Mouse (Mus musculus) intestine, embryonic 14.5 days (tissue): ENCODE measurements around the gene Abcc4. TPM values are rescaled to one million over a fixed set of nuclear protein-coding genes. Genes with fewer than 3 reads are reported as not detected.
A peak's percentile ranks its signal among the peaks of the same experiment; 100 is the strongest.

ENCODE experiments used
- ATAC-seq: fragments of 200-750 bp; cut with Nextera tagmentation; replicated peaks from 2 replicates; pipeline ENCODE4 v1.8.0; 2017; ENCODE audit warnings: low read depth, moderate number of reproducible peaks, moderate TSS enrichment, moderate library complexity; ENCODE audit not compliant: low FRiP score, low TSS enrichment
- DNase-seq: peaks from one replicate; pipeline ENCODE4 v3.0.0-alpha.2; 2018; ENCODE audit warnings: low spot score
- H3K27ac ChIP-seq: fragments of 300-500 bp; sonication (generic); 2 replicates; pipeline ENCODE4 v1.5.1; 2014; ENCODE audit warnings: low read depth, mild to moderate bottlenecking, control low read depth
- H3K27me3 ChIP-seq: fragments of 300-500 bp; sonication (generic); replicated peaks from 2 replicates; pipeline ENCODE4 v1.6.1; 2014; ENCODE audit warnings: low read length, control low read depth; ENCODE audit not compliant: control insufficient read depth, insufficient read depth
- H3K36me3 ChIP-seq: fragments of 300-500 bp; sonication (generic); 2 replicates; pipeline ENCODE4 v1.6.1; 2014; ENCODE audit warnings: low read length, control low read depth; ENCODE audit not compliant: control insufficient read depth, insufficient read depth
- H3K4me1 ChIP-seq: fragments of 300-500 bp; sonication (generic); replicated peaks from 2 replicates; pipeline ENCODE4 v1.6.1; 2014; ENCODE audit warnings: low read length, control low read depth, mixed read lengths; ENCODE audit not compliant: control insufficient read depth, insufficient read depth
- H3K4me2 ChIP-seq: fragments of 300-500 bp; sonication (generic); 2 replicates; pipeline ENCODE4 v1.6.1; 2014; ENCODE audit warnings: low read length
- H3K4me3 ChIP-seq: fragments of 300-500 bp; sonication (generic); 2 replicates; pipeline ENCODE4 v1.5.1; 2014; ENCODE audit warnings: low read depth, low read length, control low read depth, mixed read lengths
- H3K9ac ChIP-seq: fragments of 300-500 bp; sonication (generic); 2 replicates; pipeline ENCODE4 v1.6.1; 2014; ENCODE audit warnings: mild to moderate bottlenecking, low read length
- H3K9me3 ChIP-seq: fragments of 300-500 bp; sonication (generic); 2 replicates; pipeline ENCODE4 v1.6.1; 2016; ENCODE audit warnings: low read length, control low read depth; ENCODE audit not compliant: control insufficient read depth
- WGBS: fragments of 180-500 bp; shearing (Covaris S2); extraction: QIAGEN DNeasy Blood & Tissue Kit; methylation state at CpG from one replicate; pipeline ENCODE4 v1.1.7; 2014; 5-methylcytosine and 5-hydroxymethylcytosine counted together
- polyA plus RNA-seq: library from polyadenylated mRNA; unstranded; fragments of >200 nt; fragmentation: Nextera tagmentation; extraction: Ambion mirVana; gene quantifications from 2 replicates; pipeline ENCODE4 v1.2.1, GENCODE M21; 2014

The Abcc4 gene
- polyA plus RNA-seq, 1 experiment from 2014 or later = 4.4 TPM

- no peak for DNase-seq
- H3K36me3 ChIP-seq = no peaks in the 10 kb centered on the region
- H3K4me1 ChIP-seq = 0 out of 2 replicates have a peak, but pooled peaks cover 6% of the 10 kb centered on the region
Measured at GRCm38 (mm10) chr14:118691910-118692309, 14.1 kb downstream of the Abcc4 start.

DNA sequence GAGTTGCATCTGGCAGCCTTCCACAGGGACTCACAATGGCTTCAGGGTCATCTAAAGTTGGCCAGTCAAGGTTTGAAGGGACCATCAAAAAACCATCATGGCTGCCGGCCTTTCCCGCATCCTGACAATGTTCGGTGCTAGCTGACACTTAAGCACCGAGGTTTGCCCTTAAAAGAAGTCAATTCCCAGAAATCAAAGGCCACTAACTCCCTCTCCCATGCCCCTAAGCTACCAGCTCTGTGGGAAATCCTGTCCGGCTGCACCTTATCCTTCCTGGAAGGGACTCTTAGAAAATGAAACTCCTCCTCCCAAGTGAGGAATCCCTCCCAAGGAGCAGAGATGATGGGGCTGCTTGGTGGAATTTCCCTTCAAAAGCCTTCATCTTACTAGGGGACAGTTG is 14.6 kb downstream of the Abcc4 start:
- no peak overlapping the region for H3K4me3 ChIP-seq
- no peak overlapping the region for H3K4me2 ChIP-seq
- DNase-seq = no peak
- no peaks in the 10 kb centered on the region for H3K27me3 ChIP-seq
- no peak overlapping the region for H3K9ac ChIP-seq
- WGBS = 83% methylated on average over 5 of the region's 5 CpGs
- no peak overlapping the region for H3K27ac ChIP-seq
- 0 out of 2 replicates have a peak, but pooled peaks cover 6% of the 10 kb centered on the region for H3K4me1 ChIP-seq
- H3K9me3 ChIP-seq = no peaks in the 10 kb centered on the region
- ATAC-seq = no peak
- H3K36me3 ChIP-seq = no peaks in the 10 kb centered on the region

More at GRCm38 (mm10) chr14:118691910-118692309, 14.1 kb downstream of the Abcc4 start:
- no peaks in the 10 kb centered on the region for H3K9me3 ChIP-seq
- no peak overlapping the region for H3K4me3 ChIP-seq
- 87% methylated on average over 6 of the region's 6 CpGs for WGBS
- H3K4me2 ChIP-seq = no peak overlapping the region
- no peaks in the 10 kb centered on the region for H3K27me3 ChIP-seq
- ATAC-seq = no peak
- H3K9ac ChIP-seq = no peak overlapping the region
- H3K27ac ChIP-seq = no peak overlapping the region

GRCm38 (mm10) chr14:118690921-118691320 is 15.1 kb downstream of the Abcc4 start:
- no peak overlapping the region for H3K9ac ChIP-seq
- H3K9me3 ChIP-seq = no peaks in the 10 kb centered on the region
- DNase-seq (no peak), ATAC-seq (no peak)
- no peak overlapping the region for H3K4me3 ChIP-seq
- H3K4me2 ChIP-seq = no peak overlapping the region
- H3K27ac ChIP-seq = no peak overlapping the region
- no peaks in the 10 kb centered on the region for H3K27me3 ChIP-seq
- 58% methylated on average over 8 of the region's 8 CpGs for WGBS
- H3K4me1 ChIP-seq = 0 out of 2 replicates have a peak, but pooled peaks cover 6% of the 10 kb centered on the region
- no peaks in the 10 kb centered on the region for H3K36me3 ChIP-seq

GRCm38 (mm10) chr14:118690336-118690735 is 15.7 kb downstream of the Abcc4 start:
- Histone ChIP-seq H3K9ac (no peak overlapping the region), H3K36me3 (no peaks in the 10 kb centered on the region), H3K27ac (no peak overlapping the region), H3K4me2 (no peak overlapping the region), H3K4me1 (0 out of 2 replicates have a peak, but pooled peaks cover 6% of the 10 kb centered on the region), H3K9me3 (no peaks in the 10 kb centered on the region), H3K27me3 (no peaks in the 10 kb centered on the region), H3K4me3 (no peak overlapping the region)
- no peak for ATAC-seq
- no peak for DNase-seq
- 77% methylated on average over 10 of the region's 10 CpGs for WGBS

GRCm38 (mm10) chr14:118688643-118689042 is 17.4 kb downstream of the Abcc4 start:
- 70% methylated on average over 5 of the region's 5 CpGs for WGBS
- Histone ChIP-seq H3K4me2 (no peak overlapping the region), H3K9ac (no peak overlapping the region), H3K36me3 (no peaks in the 10 kb centered on the region), H3K4me3 (no peak overlapping the region), H3K27me3 (no peaks in the 10 kb centered on the region), H3K27ac (no peak overlapping the region), H3K9me3 (no peaks in the 10 kb centered on the region), H3K4me1 (0 out of 2 replicates have a peak, but pooled peaks cover 6% of the 10 kb centered on the region)
- ATAC-seq = peak; percentile 57
- DNase-seq = no peak

DNA sequence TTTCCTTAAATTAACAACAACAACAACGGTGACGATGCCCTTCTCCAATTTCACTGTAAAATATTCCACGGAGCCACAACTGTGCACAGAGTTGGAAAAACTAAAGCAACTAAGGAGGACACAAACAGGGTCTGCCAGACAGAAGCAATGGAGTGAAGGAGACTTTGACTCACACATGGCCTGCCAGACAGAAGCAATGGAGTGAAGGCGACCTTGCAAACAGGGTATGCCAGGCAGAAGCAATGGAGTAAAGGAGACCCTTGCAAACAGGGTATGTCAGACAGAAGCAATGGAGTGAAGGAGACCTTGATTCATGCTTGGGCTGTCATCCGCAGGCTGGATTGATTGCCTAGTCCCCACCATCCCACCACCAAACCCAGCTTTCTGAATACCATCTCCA is 19.2 kb downstream of the Abcc4 start:
- H3K4me3 ChIP-seq = no peak overlapping the region
- no peaks in the 10 kb centered on the region for H3K36me3 ChIP-seq
- whole genome bisulfite sequencing = 79% methylated on average over 5 of the region's 5 CpGs
- H3K9ac ChIP-seq = no peak overlapping the region
- 0 out of 2 replicates have a peak, but pooled peaks cover 6% of the 10 kb centered on the region for H3K4me1 ChIP-seq
- no peak overlapping the region for H3K4me2 ChIP-seq
- ATAC-seq (no peak), DNase-seq (no peak)
- H3K27me3 ChIP-seq = no peaks in the 10 kb centered on the region
- H3K9me3 ChIP-seq = no peaks in the 10 kb centered on the region
- no peak overlapping the region for H3K27ac ChIP-seq

GRCm38 (mm10) chr14:118685572-118685971 is 20.4 kb downstream of the Abcc4 start:
- H3K4me1 ChIP-seq = peaks cover 10% of the 10 kb centered on the region; the same call in 1 of the 2 replicates
- no peak overlapping the region for H3K27ac ChIP-seq
- H3K4me2 ChIP-seq = no peak overlapping the region
- no peak overlapping the region for H3K9ac ChIP-seq
- ATAC-seq = no peak
- 86% methylated on average over 6 of the region's 6 CpGs for WGBS
- no peak overlapping the region for H3K4me3 ChIP-seq
- H3K36me3 ChIP-seq = no peaks in the 10 kb centered on the region
- H3K27me3 ChIP-seq = no peaks in the 10 kb centered on the region
- H3K9me3 ChIP-seq = no peaks in the 10 kb centered on the region
- DNase-seq = no peak

GRCm38 (mm10) chr14:118682339-118683034 is 23.5 kb downstream of the Abcc4 start:
- 74% methylated on average over 10 of the region's 10 CpGs for WGBS
- no peak overlapping the region for H3K4me2 ChIP-seq
- no peak overlapping the region for H3K4me3 ChIP-seq
- H3K4me1 ChIP-seq = peaks cover 4% of the 10 kb centered on the region; the same call in 1 of the 2 replicates
- no peaks in the 10 kb centered on the region for H3K9me3 ChIP-seq
- H3K36me3 ChIP-seq = no peaks in the 10 kb centered on the region
- DNase-seq = no peak
- H3K9ac ChIP-seq = no peak overlapping the region
- no peaks in the 10 kb centered on the region for H3K27me3 ChIP-seq
- H3K27ac ChIP-seq = no peak overlapping the region
- ATAC-seq = no peak

DNA sequence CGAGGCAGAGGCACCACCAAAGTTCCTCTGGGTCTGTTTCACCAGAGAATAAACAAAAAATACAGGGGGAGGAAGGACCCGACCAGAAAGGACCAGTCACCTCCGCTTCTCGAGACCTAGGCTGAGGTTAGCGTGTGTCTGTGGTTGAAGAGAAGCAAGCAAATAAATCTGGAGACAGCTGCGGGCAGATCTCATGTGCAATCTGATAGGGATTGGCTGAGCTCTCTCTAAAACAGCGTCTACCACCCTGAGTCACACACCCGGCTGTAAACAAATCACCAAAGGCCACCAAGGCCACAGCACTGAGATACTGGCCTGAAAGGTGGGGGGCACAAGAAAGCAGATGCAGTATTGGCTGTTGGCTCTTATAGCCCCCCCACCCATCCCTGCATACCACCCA is 24.9 kb downstream of the Abcc4 start:
- DNase-seq (no peak), ATAC-seq (no peak)
- WGBS = 23% methylated on average over 8 of the region's 8 CpGs
- Histone ChIP-seq H3K27ac (no peak overlapping the region), H3K4me1 (peaks cover 4% of the 10 kb centered on the region; the same call in 1 of the 2 replicates), H3K4me3 (no peak overlapping the region), H3K9me3 (no peaks in the 10 kb centered on the region), H3K36me3 (no peaks in the 10 kb centered on the region), H3K27me3 (no peaks in the 10 kb centered on the region), H3K4me2 (no peak overlapping the region), H3K9ac (no peak overlapping the region)
